In genomic region chr11:29547752-29548503, GRCm38 (mm10) we compare ENCODE assay signal across 8 mouse cellular contexts. TPM values are rescaled to one million over a fixed set of nuclear protein-coding genes. Genes with fewer than 3 reads are reported as not detected.
DNase-seq lines count a peak whose midpoint lies in the region; ATAC-seq and TF ChIP-seq lines count a peak whose summit lies in the region.

Gene Clhc1, plus strand, starts transcription at chr11:29547950.
Gene Rps27a, minus strand, starts transcription at chr11:29548109.

- peak within 1 kb of the TSS; percentile 61 for H3K4me2 ChIP-seq in forebrain, embryonic 12.5 days
- H3K4me2 ChIP-seq in heart, postnatal 0 days (ENCODE audit: low read depth, low read length) = peak within 1 kb of the TSS; percentile 92
- H3K4me2 ChIP-seq in liver, embryonic 16.5 days (ENCODE audit: low read depth, low read length) = peak within 1 kb of the TSS; percentile 83
- H3K4me2 ChIP-seq in neural tube, embryonic 13.5 days = peak within 1 kb of the TSS; percentile 71

- no peaks in the 10 kb centered on the region for H3K27me3 ChIP-seq in E14TG2a.4 (ENCODE audit: insufficient read depth, low read length)
- H3K27me3 ChIP-seq in forebrain, embryonic 12.5 days = no peaks in the 10 kb centered on the region
- H3K27me3 ChIP-seq in heart, postnatal 0 days (ENCODE audit: control insufficient read depth, insufficient read depth, low read length) = no peaks in the 10 kb centered on the region
- H3K27me3 ChIP-seq in liver, embryonic 16.5 days (ENCODE audit: control insufficient read depth, insufficient read depth, low read depth, low read length) = no peaks in the 10 kb centered on the region
- no peaks in the 10 kb centered on the region for H3K27me3 ChIP-seq in neural tube, embryonic 13.5 days
- no peaks in the 10 kb centered on the region for H3K27me3 ChIP-seq in testis, adult 2 months (ENCODE audit: control insufficient read depth, insufficient read depth, low read length)

- DNase-seq in c-Kit-positive CD71-positive TER-119-positive erythroid progenitor cells, embryonic 14.5 days (ENCODE audit: low spot score) = peak; percentile 86
- DNase-seq in heart, postnatal 0 days (ENCODE audit: low spot score) = peak; percentile 97
- peak; percentile 98 to 99 for DNase-seq in kidney, postnatal 4 days

- no peak for TF ChIP-seq CTCF in E14TG2a.4 (conservative IDR thresholded peaks at IDR 0.05; ENCODE audit: low read length)
- TF ChIP-seq CTCF in heart, postnatal 0 days (IDR thresholded peaks at IDR 0.05; ENCODE audit: low read depth) = no peak
- TF ChIP-seq CTCF in testis, adult 2 months (IDR thresholded peaks at IDR 0.05; ENCODE audit: control insufficient read depth, insufficient read depth, insufficient replicate concordance, low read depth, low read length) = no peak

- TF ChIP-seq POLR2A in testis, adult 2 months (IDR thresholded peaks at IDR 0.05; ENCODE audit: control insufficient read depth, low read depth, low read length) = peak; percentile 96

- H3K4me1 ChIP-seq in E14TG2a.4 (replicated peaks; ENCODE audit: low read depth, low read length) = peaks cover 27% of the 10 kb centered on the region
- peaks cover 12% of the 10 kb centered on the region for H3K4me1 ChIP-seq in forebrain, embryonic 12.5 days
- peaks cover 11% of the 10 kb centered on the region; the same call in 1 of the 2 replicates for H3K4me1 ChIP-seq in heart, postnatal 0 days (ENCODE audit: control insufficient read depth, insufficient read depth)
- peaks cover 16% of the 10 kb centered on the region for H3K4me1 ChIP-seq in liver, embryonic 16.5 days (ENCODE audit: control insufficient read depth, low read depth, low read length)
- H3K4me1 ChIP-seq in neural tube, embryonic 13.5 days (replicated peaks) = peaks cover 16% of the 10 kb centered on the region
- no peaks in the 10 kb centered on the region for H3K4me1 ChIP-seq in testis, adult 2 months (ENCODE audit: control insufficient read depth, insufficient read depth, low read length)

- H3K27ac ChIP-seq in forebrain, embryonic 12.5 days = peak within 1 kb of the TSS; percentile 83
- H3K27ac ChIP-seq in heart, postnatal 0 days (ENCODE audit: low read depth) = peak within 1 kb of the TSS; percentile 76
- peak within 1 kb of the TSS; percentile 84 for H3K27ac ChIP-seq in liver, embryonic 16.5 days (ENCODE audit: low read length)
- peak within 1 kb of the TSS; percentile 88 for H3K27ac ChIP-seq in neural tube, embryonic 13.5 days (replicated peaks)
- H3K27ac ChIP-seq in testis, adult 2 months (ENCODE audit: control insufficient read depth, insufficient read depth, low read depth, low read length) = peak within 1 kb of the TSS; percentile 92

- peak within 1 kb of the TSS; percentile 87 for H3K9ac ChIP-seq in forebrain, embryonic 12.5 days
- peak within 1 kb of the TSS; percentile 93 for H3K9ac ChIP-seq in heart, postnatal 0 days (replicated peaks; ENCODE audit: low read depth, low read length)
- peak within 1 kb of the TSS; percentile 87 for H3K9ac ChIP-seq in liver, embryonic 16.5 days (ENCODE audit: low read depth, low read length)
- H3K9ac ChIP-seq in neural tube, embryonic 13.5 days = peak within 1 kb of the TSS; percentile 89

- peak within 1 kb of the TSS; percentile 98 for H3K4me3 ChIP-seq in E14TG2a.4 (replicated peaks; ENCODE audit: low read length)
- peak within 1 kb of the TSS; percentile 74 for H3K4me3 ChIP-seq in forebrain, embryonic 12.5 days (replicated peaks)
- H3K4me3 ChIP-seq in heart, postnatal 0 days (ENCODE audit: low read depth, low read length) = peak within 1 kb of the TSS; percentile 93
- peak within 1 kb of the TSS; percentile 91 for H3K4me3 ChIP-seq in liver, embryonic 16.5 days (ENCODE audit: low read depth, low read length)
- H3K4me3 ChIP-seq in neural tube, embryonic 13.5 days = peak within 1 kb of the TSS; percentile 82
- H3K4me3 ChIP-seq in testis, adult 2 months (ENCODE audit: control insufficient read depth, low read depth, low read length) = peak within 1 kb of the TSS; percentile 98

- TF ChIP-seq EP300 in heart, postnatal 0 days (IDR thresholded peaks at IDR 0.05; ENCODE audit: low read depth) = peak; percentile 88

- no peaks in the 10 kb centered on the region for H3K9me3 ChIP-seq in E14TG2a.4 (ENCODE audit: low read length)
- no peaks in the 10 kb centered on the region for H3K9me3 ChIP-seq in forebrain, embryonic 12.5 days
- no peaks in the 10 kb centered on the region for H3K9me3 ChIP-seq in heart, postnatal 0 days (replicated peaks; ENCODE audit: control insufficient read depth, low read length)
- no peaks in the 10 kb centered on the region for H3K9me3 ChIP-seq in liver, embryonic 16.5 days (replicated peaks; ENCODE audit: control insufficient read depth, low read length)
- H3K9me3 ChIP-seq in neural tube, embryonic 13.5 days = no peaks in the 10 kb centered on the region

- H3K36me3 ChIP-seq in E14TG2a.4 (ENCODE audit: insufficient read depth, low read length) = peaks cover 44% of the 10 kb centered on the region
- peaks cover 36% of the 10 kb centered on the region for H3K36me3 ChIP-seq in forebrain, embryonic 12.5 days (replicated peaks)
- peaks cover 26% of the 10 kb centered on the region for H3K36me3 ChIP-seq in heart, postnatal 0 days (replicated peaks; ENCODE audit: control insufficient read depth, insufficient read depth, low read length)
- H3K36me3 ChIP-seq in liver, embryonic 16.5 days (ENCODE audit: control insufficient read depth, insufficient read depth) = peaks cover 22% of the 10 kb centered on the region
- peaks cover 35% of the 10 kb centered on the region for H3K36me3 ChIP-seq in neural tube, embryonic 13.5 days
- H3K36me3 ChIP-seq in testis, adult 2 months (ENCODE audit: control insufficient read depth, insufficient read depth, low read length) = no peaks in the 10 kb centered on the region

- peak; percentile 98 for ATAC-seq in forebrain, embryonic 12.5 days (ENCODE audit: low FRiP score)
- ATAC-seq in heart, postnatal 0 days (ENCODE audit: insufficient read depth, low read depth) = peak; percentile 96
- ATAC-seq in liver, embryonic 16.5 days (ENCODE audit: low read depth) = peak; percentile 95
- ATAC-seq in neural tube, embryonic 13.5 days (ENCODE audit: low read depth) = peak; percentile 99

- WGBS in forebrain, embryonic 12.5 days = under 1% methylated on average over 46 of the region's 46 CpGs
- WGBS in heart, postnatal 0 days = 0% methylated on average over 46 of the region's 46 CpGs
- under 1% methylated on average over 46 of the region's 46 CpGs for WGBS in liver, embryonic 16.5 days (ENCODE audit: insufficient replicate concordance)
- WGBS in neural tube, embryonic 13.5 days = under 1% methylated on average over 46 of the region's 46 CpGs

RNA-seq across cellular contexts. Expression of gene Clhc1, which starts in this region (rescaled TPM):
- 0.26 and 0.42 TPM in 2 replicates for polyA plus RNA-seq in forebrain, embryonic 12.5 days (2016; fragmentation: Nextera tagmentation; extraction: Ambion mirVana)
- not detected in 2 replicates for total RNA-seq in heart, postnatal 0 days (2014; rRNA removed; ENCODE audit: low replicate concordance)
- polyA plus RNA-seq in heart, postnatal 0 days (2015; fragmentation: Nextera tagmentation; extraction: Ambion mirVana) = 0.11 TPM in 1 of 2 replicates, not detected in the other
- polyA plus RNA-seq in liver, embryonic 16.5 days (2015; fragmentation: Nextera tagmentation; extraction: Ambion mirVana) = 0.21 TPM in 1 of 2 replicates, not detected in the other
- 0.35 TPM in 1 of 2 replicates, not detected in the other for polyA plus RNA-seq in neural tube, embryonic 13.5 days (2015; fragmentation: Nextera tagmentation; extraction: Ambion mirVana)
- polyA plus RNA-seq in testis, adult 2 months (2012; rRNA removed) = 6.8 and 10.8 TPM in 2 replicates

RNA-seq across cellular contexts. Expression of gene Rps27a, which starts in this region (rescaled TPM):
- 790 and 842 TPM in 2 replicates for polyA plus RNA-seq in forebrain, embryonic 12.5 days (2016; fragmentation: Nextera tagmentation; extraction: Ambion mirVana)
- total RNA-seq in heart, postnatal 0 days (2014; rRNA removed; ENCODE audit: low replicate concordance) = 334 and 502 TPM in 2 replicates
- 550 and 571 TPM in 2 replicates for polyA plus RNA-seq in heart, postnatal 0 days (2015; fragmentation: Nextera tagmentation; extraction: Ambion mirVana)
- 535 and 592 TPM in 2 replicates for polyA plus RNA-seq in liver, embryonic 16.5 days (2015; fragmentation: Nextera tagmentation; extraction: Ambion mirVana)
- polyA plus RNA-seq in neural tube, embryonic 13.5 days (2015; fragmentation: Nextera tagmentation; extraction: Ambion mirVana) = 685 and 734 TPM in 2 replicates
- 88.7 and 95.0 TPM in 2 replicates for polyA plus RNA-seq in testis, adult 2 months (2012; rRNA removed)

Comparison
In these comparisons a context has a peak if more than half of its experiments do, and no peak if none do; other contexts are left out.
1. Peak in every context shown above with its lines: DNase-seq, ATAC-seq, H3K4me3 ChIP-seq and H3K27ac ChIP-seq.